Mouse (Mus musculus): ENCODE data around the gene Ccdc171. TPM values are rescaled to one million over a fixed set of nuclear protein-coding genes. Genes with fewer than 3 reads are reported as not detected.
"Not testable (repeated sequence)": the region's sequence is repeated elsewhere in the genome, so short reads cannot be mapped to it uniquely, and the experiment has no call there.

Gene Ccdc171
- polyA plus RNA-seq, 1 experiment from 2014 or later = 2.8 TPM

DNA sequence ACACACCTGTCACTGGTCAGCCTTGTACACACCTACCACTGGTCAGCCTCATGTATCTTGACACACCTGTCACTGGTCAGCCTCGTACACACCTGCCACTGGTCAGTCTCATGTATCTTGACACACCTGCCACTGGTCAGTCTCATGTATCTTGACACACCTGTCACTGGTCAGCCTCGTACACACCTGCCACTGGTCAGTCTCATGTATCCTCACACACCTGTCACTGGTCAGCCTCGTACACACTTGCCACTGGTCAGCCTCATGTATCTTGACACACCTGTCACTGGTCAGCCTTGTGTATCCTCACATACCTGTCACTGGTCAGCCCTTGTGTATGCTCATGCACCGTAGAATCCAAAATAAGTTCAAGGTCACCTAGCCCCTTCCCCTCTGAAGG lies 150.0 kb downstream of the Ccdc171 start:
- not testable (repeated sequence) for H3K36me3 ChIP-seq (ENCODE audit: control insufficient read depth, insufficient read depth, low read length); H3K4me2 ChIP-seq (ENCODE audit: low read length); DNase-seq (ENCODE audit: low spot score); H3K27ac ChIP-seq (ENCODE audit: low read depth); H3K4me3 ChIP-seq (ENCODE audit: low read depth, low read length); H3K9ac ChIP-seq (ENCODE audit: low read length); H3K27me3 ChIP-seq (replicated peaks; ENCODE audit: control insufficient read depth, insufficient read depth, low read length); H3K9me3 ChIP-seq (ENCODE audit: control insufficient read depth, low read length); H3K4me1 ChIP-seq (replicated peaks; ENCODE audit: control insufficient read depth, insufficient read depth, low read length); ATAC-seq (replicated peaks; ENCODE audit: low FRiP score, low TSS enrichment, low read depth)
- 91% methylated on average over 4 of the region's 4 CpGs for WGBS

DNA sequence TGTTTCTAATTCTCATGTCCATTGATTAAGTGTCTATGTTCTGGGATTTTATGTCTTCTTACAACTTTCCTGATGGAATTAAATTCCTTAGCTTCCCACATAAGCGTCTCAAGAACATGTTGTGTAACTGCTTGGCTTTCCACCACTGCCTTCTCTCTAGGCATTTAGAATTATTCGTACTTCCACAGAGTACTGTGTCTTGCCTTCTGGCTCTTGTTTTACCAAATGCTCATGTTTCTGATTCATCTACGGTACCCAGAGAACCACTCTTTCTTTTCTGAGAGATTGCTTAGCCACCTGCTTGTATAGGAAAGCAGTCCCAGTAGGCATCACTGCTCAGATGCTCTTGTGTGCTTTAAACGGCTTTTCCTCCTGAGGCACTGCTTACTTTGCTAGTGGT lies 151.1 kb downstream of the Ccdc171 start:
- DNase-seq (ENCODE audit: low spot score) (no peak), ATAC-seq (replicated peaks; ENCODE audit: low FRiP score, low TSS enrichment, low read depth) (no peak)
- Histone ChIP-seq H3K9ac (ENCODE audit: low read length) (no peak overlapping the region), H3K27ac (ENCODE audit: low read depth) (no peak overlapping the region), H3K27me3 (replicated peaks; ENCODE audit: control insufficient read depth, insufficient read depth, low read length) (no peaks in the 10 kb centered on the region), H3K4me2 (ENCODE audit: low read length) (no peak overlapping the region), H3K36me3 (ENCODE audit: control insufficient read depth, insufficient read depth, low read length) (no peaks in the 10 kb centered on the region), H3K4me3 (ENCODE audit: low read depth, low read length) (no peak overlapping the region), H3K4me1 (replicated peaks; ENCODE audit: control insufficient read depth, insufficient read depth, low read length) (no peaks in the 10 kb centered on the region), H3K9me3 (ENCODE audit: control insufficient read depth, low read length) (0 out of 2 replicates have a peak, but pooled peaks cover 3% of the 10 kb centered on the region)
- 86% methylated on average over 4 of the region's 4 CpGs for WGBS

DNA sequence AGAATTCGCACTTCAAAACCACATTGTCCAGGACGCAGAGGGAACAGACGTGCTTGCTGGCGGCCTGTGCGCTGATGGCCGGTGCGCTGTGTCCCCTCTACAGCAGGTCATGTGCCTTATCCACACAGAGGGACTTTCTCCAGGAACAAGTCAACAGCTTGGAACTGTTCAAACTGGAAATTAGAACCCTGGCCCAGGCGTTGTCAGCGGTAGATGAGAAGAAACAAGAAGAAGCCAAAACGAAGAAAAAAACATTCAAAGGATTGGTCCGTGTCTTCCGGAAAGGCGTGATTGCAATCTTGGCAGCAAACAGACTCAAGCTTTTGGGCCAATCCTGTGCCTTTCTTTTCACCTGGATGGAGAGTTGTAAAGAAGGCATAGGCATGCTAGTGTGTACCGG lies 155.7 kb downstream of the Ccdc171 start:
- no peak for ATAC-seq (replicated peaks; ENCODE audit: low FRiP score, low TSS enrichment, low read depth)
- Histone ChIP-seq H3K4me1 (replicated peaks; ENCODE audit: control insufficient read depth, insufficient read depth, low read length) (no peaks in the 10 kb centered on the region), H3K9ac (ENCODE audit: low read length) (no peak overlapping the region), H3K9me3 (ENCODE audit: control insufficient read depth, low read length) (no peaks in the 10 kb centered on the region), H3K36me3 (ENCODE audit: control insufficient read depth, insufficient read depth, low read length) (no peaks in the 10 kb centered on the region), H3K27me3 (replicated peaks; ENCODE audit: control insufficient read depth, insufficient read depth, low read length) (no peaks in the 10 kb centered on the region), H3K27ac (ENCODE audit: low read depth) (no peak overlapping the region), H3K4me3 (ENCODE audit: low read depth, low read length) (no peak overlapping the region), H3K4me2 (ENCODE audit: low read length) (no peak overlapping the region)
- DNase-seq (ENCODE audit: low spot score) = no peak
- 93% methylated on average over 14 of the region's 14 CpGs for whole genome bisulfite sequencing

DNA sequence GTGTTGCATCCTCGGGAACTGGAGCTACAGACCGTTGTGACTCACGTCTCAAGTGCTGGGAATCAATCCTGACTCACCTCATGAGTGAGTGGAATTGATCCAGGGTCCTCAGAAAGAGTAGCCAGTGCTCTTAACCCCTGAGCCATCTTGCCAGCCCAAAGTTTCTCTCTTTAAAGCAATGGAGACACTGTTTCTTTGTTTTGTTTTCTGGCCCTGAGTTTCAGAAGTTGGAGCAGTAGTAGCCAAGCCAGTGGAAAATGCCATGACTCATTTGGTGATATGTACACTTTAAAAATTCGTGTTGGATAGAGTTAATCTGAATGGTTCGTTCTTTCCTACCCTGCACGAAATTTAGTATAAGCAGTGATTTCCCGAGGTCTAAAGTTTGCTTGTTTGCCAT lies 157.5 kb downstream of the Ccdc171 start:
- H3K4me2 ChIP-seq (ENCODE audit: low read length) = no peak overlapping the region
- no peak overlapping the region for H3K9ac ChIP-seq (ENCODE audit: low read length)
- WGBS = 85% methylated on average over 7 of the region's 7 CpGs
- no peaks in the 10 kb centered on the region for H3K4me1 ChIP-seq (replicated peaks; ENCODE audit: control insufficient read depth, insufficient read depth, low read length)
- H3K36me3 ChIP-seq (ENCODE audit: control insufficient read depth, insufficient read depth, low read length) = no peaks in the 10 kb centered on the region
- no peak overlapping the region for H3K4me3 ChIP-seq (ENCODE audit: low read depth, low read length)
- ATAC-seq (replicated peaks; ENCODE audit: low FRiP score, low TSS enrichment, low read depth) (no peak), DNase-seq (ENCODE audit: low spot score) (no peak)
- H3K9me3 ChIP-seq (ENCODE audit: control insufficient read depth, low read length) = no peaks in the 10 kb centered on the region
- no peak overlapping the region for H3K27ac ChIP-seq (ENCODE audit: low read depth)
- no peaks in the 10 kb centered on the region for H3K27me3 ChIP-seq (replicated peaks; ENCODE audit: control insufficient read depth, insufficient read depth, low read length)

DNA sequence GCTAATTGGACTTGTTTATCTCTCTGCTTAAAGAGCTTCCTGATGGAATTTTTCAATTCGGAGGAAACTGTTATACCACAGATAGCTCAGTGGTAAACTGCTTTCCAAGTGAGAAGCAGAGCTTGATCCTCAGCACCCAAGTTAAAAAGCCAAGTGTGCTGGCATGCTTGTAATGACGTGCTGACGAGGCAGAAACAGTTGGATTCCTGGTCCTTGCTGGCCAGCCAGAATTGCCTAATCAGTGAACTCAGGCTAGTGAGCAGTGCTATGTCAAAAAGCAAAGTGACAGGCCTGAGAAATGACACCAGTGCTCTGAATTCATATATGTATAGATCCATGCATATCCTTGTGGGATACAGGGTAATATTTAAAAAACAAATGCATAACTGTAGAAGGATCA lies 174.8 kb downstream of the Ccdc171 start:
- WGBS = 60% methylated on average over 3 of the region's 3 CpGs
- Histone ChIP-seq H3K27me3 (replicated peaks; ENCODE audit: control insufficient read depth, insufficient read depth, low read length) (no peaks in the 10 kb centered on the region), H3K9me3 (ENCODE audit: control insufficient read depth, low read length) (no peaks in the 10 kb centered on the region), H3K27ac (ENCODE audit: low read depth) (no peak overlapping the region), H3K4me2 (ENCODE audit: low read length) (no peak overlapping the region), H3K9ac (ENCODE audit: low read length) (no peak overlapping the region), H3K4me1 (replicated peaks; ENCODE audit: control insufficient read depth, insufficient read depth, low read length) (no peaks in the 10 kb centered on the region), H3K4me3 (ENCODE audit: low read depth, low read length) (no peak overlapping the region), H3K36me3 (ENCODE audit: control insufficient read depth, insufficient read depth, low read length) (no peaks in the 10 kb centered on the region)
- DNase-seq (ENCODE audit: low spot score) (no peak), ATAC-seq (replicated peaks; ENCODE audit: low FRiP score, low TSS enrichment, low read depth) (no peak)

DNA sequence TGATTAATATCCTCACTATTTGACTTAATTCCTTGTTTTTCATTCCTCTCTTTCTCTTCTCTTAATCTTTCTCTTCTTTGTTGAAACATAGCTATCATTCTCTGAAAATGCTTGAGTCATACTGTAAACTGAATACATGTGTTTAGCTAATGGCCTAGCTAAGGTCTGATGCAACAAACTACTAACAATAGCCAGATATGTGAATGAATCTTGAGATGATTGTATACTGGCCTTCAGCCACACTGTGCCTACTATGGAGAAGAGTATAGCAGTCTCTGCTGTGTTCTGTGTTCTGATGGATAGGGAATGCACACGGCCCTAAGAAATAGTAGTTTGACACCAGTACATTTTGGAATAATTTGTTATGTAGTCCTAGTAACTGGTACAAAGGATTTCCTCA lies 191.7 kb downstream of the Ccdc171 start:
- Histone ChIP-seq H3K4me2 (ENCODE audit: low read length) (no peak overlapping the region), H3K27me3 (replicated peaks; ENCODE audit: control insufficient read depth, insufficient read depth, low read length) (no peaks in the 10 kb centered on the region), H3K27ac (ENCODE audit: low read depth) (no peak overlapping the region), H3K4me1 (replicated peaks; ENCODE audit: control insufficient read depth, insufficient read depth, low read length) (no peaks in the 10 kb centered on the region), H3K9me3 (ENCODE audit: control insufficient read depth, low read length) (no peaks in the 10 kb centered on the region), H3K9ac (ENCODE audit: low read length) (no peak overlapping the region), H3K36me3 (ENCODE audit: control insufficient read depth, insufficient read depth, low read length) (no peaks in the 10 kb centered on the region), H3K4me3 (ENCODE audit: low read depth, low read length) (no peak overlapping the region)
- DNase-seq (ENCODE audit: low spot score) = no peak
- no peak for ATAC-seq (replicated peaks; ENCODE audit: low FRiP score, low TSS enrichment, low read depth)
- WGBS = 87% methylated on average over 1 of the region's 1 CpGs

DNA sequence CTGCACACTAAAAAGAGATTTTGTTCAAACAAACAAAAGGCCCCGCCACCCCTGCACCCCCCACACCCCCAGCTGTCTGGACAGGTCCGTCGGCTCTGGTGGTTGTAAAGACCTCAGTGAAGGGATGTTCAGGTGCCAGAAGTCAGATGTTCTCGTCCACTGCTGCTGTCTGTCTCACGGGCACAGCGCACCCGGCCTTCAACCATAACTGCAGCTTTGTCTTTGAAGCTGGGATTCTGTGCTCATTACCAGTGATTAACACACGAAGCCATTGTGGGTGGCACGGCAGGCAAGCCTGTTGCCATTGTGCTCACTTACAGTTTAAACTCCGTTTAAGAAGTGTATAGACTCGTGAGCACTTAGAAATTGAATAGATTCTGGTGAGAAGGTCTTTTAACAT lies 194.5 kb downstream of the Ccdc171 start:
- H3K4me3 ChIP-seq (ENCODE audit: low read depth, low read length) = no peak overlapping the region
- H3K4me2 ChIP-seq (ENCODE audit: low read length) = no peak overlapping the region
- H3K27ac ChIP-seq (ENCODE audit: low read depth) = no peak overlapping the region
- no peaks in the 10 kb centered on the region for H3K9me3 ChIP-seq (ENCODE audit: control insufficient read depth, low read length)
- H3K9ac ChIP-seq (ENCODE audit: low read length) = no peak overlapping the region
- 64% methylated on average over 11 of the region's 11 CpGs for WGBS
- H3K36me3 ChIP-seq (ENCODE audit: control insufficient read depth, insufficient read depth, low read length) = no peaks in the 10 kb centered on the region
- no peaks in the 10 kb centered on the region for H3K27me3 ChIP-seq (replicated peaks; ENCODE audit: control insufficient read depth, insufficient read depth, low read length)
- no peaks in the 10 kb centered on the region for H3K4me1 ChIP-seq (replicated peaks; ENCODE audit: control insufficient read depth, insufficient read depth, low read length)
- DNase-seq (ENCODE audit: low spot score) = no peak
- no peak for ATAC-seq (replicated peaks; ENCODE audit: low FRiP score, low TSS enrichment, low read depth)

DNA sequence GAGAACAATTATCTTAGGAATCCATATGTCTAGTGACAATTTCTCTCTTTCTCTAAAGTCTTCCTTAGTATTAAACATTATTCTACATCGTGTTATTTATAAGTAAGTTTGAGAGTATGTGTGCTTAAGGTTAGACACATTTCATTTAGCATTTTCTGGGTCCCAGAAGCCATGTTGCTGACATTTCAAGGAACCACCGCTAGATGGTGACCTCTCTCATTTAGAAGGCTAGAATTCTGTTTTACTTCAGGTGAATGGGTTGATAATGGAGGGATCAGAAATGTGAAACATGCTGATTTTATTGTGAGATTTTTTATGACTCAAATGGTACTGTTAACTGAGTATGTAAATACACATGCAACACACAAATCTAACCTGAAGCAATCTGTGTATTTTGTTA lies 199.8 kb downstream of the Ccdc171 start:
- Histone ChIP-seq H3K4me1 (replicated peaks; ENCODE audit: control insufficient read depth, insufficient read depth, low read length) (no peaks in the 10 kb centered on the region), H3K36me3 (ENCODE audit: control insufficient read depth, insufficient read depth, low read length) (no peaks in the 10 kb centered on the region), H3K4me3 (ENCODE audit: low read depth, low read length) (no peak overlapping the region), H3K4me2 (ENCODE audit: low read length) (no peak overlapping the region), H3K9ac (ENCODE audit: low read length) (no peak overlapping the region), H3K27ac (ENCODE audit: low read depth) (no peak overlapping the region), H3K9me3 (ENCODE audit: control insufficient read depth, low read length) (no peaks in the 10 kb centered on the region), H3K27me3 (replicated peaks; ENCODE audit: control insufficient read depth, insufficient read depth, low read length) (no peaks in the 10 kb centered on the region)
- 14% methylated on average over 2 of the region's 2 CpGs for WGBS
- no peak for DNase-seq (ENCODE audit: low spot score)
- no peak for ATAC-seq (replicated peaks; ENCODE audit: low FRiP score, low TSS enrichment, low read depth)

DNA sequence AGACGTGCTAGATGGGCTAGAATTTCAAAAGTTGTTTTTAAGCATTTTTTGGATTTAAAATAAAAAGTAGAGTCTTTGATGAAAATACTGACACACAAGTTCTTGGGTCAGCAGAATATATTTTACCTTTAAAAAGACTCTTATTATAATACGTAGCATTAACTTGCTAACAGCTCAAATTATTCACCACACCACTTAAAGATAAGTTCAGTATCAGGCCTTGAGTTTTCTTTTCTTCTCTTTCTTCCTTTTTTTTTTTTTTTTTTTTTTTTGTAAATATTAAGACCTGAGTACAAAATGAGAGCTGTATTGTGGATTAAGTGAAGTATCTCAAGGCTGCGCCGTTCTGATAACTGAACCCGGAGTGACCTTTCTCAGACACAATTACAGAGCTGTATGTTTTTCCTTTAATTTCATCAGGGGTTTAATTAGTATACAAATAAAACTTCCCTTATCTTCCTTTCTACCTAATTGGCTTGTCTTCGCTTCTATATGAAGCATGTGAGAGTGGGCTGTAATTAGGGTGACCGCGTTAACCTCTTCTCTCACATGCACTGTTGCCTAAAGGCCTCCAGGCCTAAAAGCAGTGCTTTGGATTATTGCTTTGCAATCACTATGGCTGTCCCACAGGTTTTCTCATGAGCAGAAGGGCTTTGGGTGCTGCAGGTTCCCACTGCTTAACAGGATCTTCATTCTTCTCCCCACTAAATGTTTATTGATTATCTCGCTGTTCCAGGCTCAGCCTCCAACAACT lies 214.0 kb downstream of the Ccdc171 start:
- no peaks in the 10 kb centered on the region for H3K27me3 ChIP-seq (replicated peaks; ENCODE audit: control insufficient read depth, insufficient read depth, low read length)
- H3K27ac ChIP-seq (ENCODE audit: low read depth) = no peak overlapping the region
- H3K9ac ChIP-seq (ENCODE audit: low read length) = no peak overlapping the region
- H3K4me1 ChIP-seq (replicated peaks; ENCODE audit: control insufficient read depth, insufficient read depth, low read length) = no peaks in the 10 kb centered on the region
- ATAC-seq (replicated peaks; ENCODE audit: low FRiP score, low TSS enrichment, low read depth) (no peak), DNase-seq (ENCODE audit: low spot score) (no peak)
- H3K4me3 ChIP-seq (ENCODE audit: low read depth, low read length) = no peak overlapping the region
- WGBS = 75% methylated on average over 9 of the region's 9 CpGs
- no peak overlapping the region for H3K4me2 ChIP-seq (ENCODE audit: low read length)
- H3K36me3 ChIP-seq (ENCODE audit: control insufficient read depth, insufficient read depth, low read length) = no peaks in the 10 kb centered on the region
- H3K9me3 ChIP-seq (ENCODE audit: control insufficient read depth, low read length) = no peaks in the 10 kb centered on the region
